Mouse (Mus musculus) lung, adult 2 months (tissue): ENCODE measurements around the gene Igfn1. TPM values are rescaled to one million over a fixed set of nuclear protein-coding genes. Genes with fewer than 3 reads are reported as not detected.

Source experiments
- DNase-seq: peaks from one replicate; pipeline ENCODE4 v3.0.0; 2022
- H3K4me1 ChIP-seq: fragments of 200-500 bp; 2 replicates; pipeline ENCODE4 v1.6.1; 2011; ENCODE audit warnings: low read length; ENCODE audit not compliant: control insufficient read depth, insufficient read depth
- H3K4me3 ChIP-seq: fragments of 200-500 bp; replicated peaks from 2 replicates; pipeline ENCODE3; 2011; ENCODE audit warnings: low read depth, mild to moderate bottlenecking, control low read depth, low read length; ENCODE audit errors: extremely low read depth
- CTCF ChIP-seq: fragments of 200-500 bp; IDR thresholded peaks from 2 replicates; pipeline ENCODE4 v1.5.1; 2011; ENCODE audit warnings: mild to moderate bottlenecking, low read length, control low read depth; ENCODE audit not compliant: insufficient read depth
- POLR2A ChIP-seq: fragments of 200-500 bp; IDR thresholded peaks from 2 replicates; pipeline ENCODE4 v1.6.1; 2011; ENCODE audit warnings: low read depth, mild to moderate bottlenecking, control low read depth, low read length, borderline replicate concordance; ENCODE audit errors: extremely low read depth
- WGBS: fragments of 180-500 bp; shearing (Covaris S2); methylation state at CpG from one replicate; pipeline ENCODE4 v1.1.7; 2018; 5-methylcytosine and 5-hydroxymethylcytosine counted together
- polyA plus RNA-seq: library from polyadenylated mRNA; depleted of rRNA; stranded (reverse); fragments of >200 nt; gene quantifications from 2 replicates; pipeline ENCODE4 v1.2.3, GENCODE M21; 2012

Igfn1 gene
- polyA plus RNA-seq, 1 experiment: not detected

GRCm38 (mm10) chr1:136013513-136013912 is 7.4 kb upstream of the Igfn1 start:
- TF ChIP-seq CTCF (no peak), POLR2A (no peak)
- Histone ChIP-seq H3K4me1 (no peaks in the 10 kb centered on the region), H3K4me3 (no peak overlapping the region)
- WGBS: 67% methylated on average over 4 of the region's 4 CpGs
- DNase-seq: no peak

- DNase-seq: no peak
- no peaks in the 10 kb centered on the region for H3K4me1 ChIP-seq
- WGBS: 90% methylated on average over 4 of the region's 4 CpGs
- no peak overlapping the region for H3K4me3 ChIP-seq
- TF ChIP-seq CTCF (no peak), POLR2A (no peak)
Observed at GRCm38 (mm10) chr1:136010247-136010646, 4.1 kb upstream of the Igfn1 start.

DNA sequence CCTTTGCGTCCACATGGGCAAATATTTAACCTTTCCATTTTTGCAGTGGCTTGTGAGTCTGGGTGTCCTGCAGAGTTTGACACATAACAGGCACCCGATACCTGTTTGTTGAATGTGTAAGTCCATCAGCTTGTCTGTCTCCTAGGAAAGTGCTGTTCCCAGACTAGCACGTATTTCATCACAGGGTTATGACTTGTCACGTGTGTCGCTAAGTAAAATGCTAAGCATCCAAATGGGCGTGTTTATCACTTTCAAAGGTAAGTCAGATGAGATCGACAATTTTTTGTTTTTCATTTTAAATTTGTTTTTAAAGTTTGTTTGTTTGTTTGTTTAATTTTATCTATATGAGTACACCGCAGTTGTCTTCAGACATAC is 2.0 kb upstream of the Igfn1 start:
- WGBS: 18% methylated on average over 8 of the region's 8 CpGs
- DNase-seq: no peak
- H3K4me3 ChIP-seq: no peak overlapping the region
- H3K4me1 ChIP-seq: no peaks in the 10 kb centered on the region
- no peak for TF ChIP-seq CTCF
- TF ChIP-seq POLR2A: no peak

GRCm38 (mm10) chr1:136007211-136008158 is 1.3 kb upstream of the Igfn1 start, which contains the start of gene Tmem9:
TSS of gene Tmem9 (plus strand) at chr1:136008150.
- Histone ChIP-seq H3K4me3 (peak within 1 kb of the TSS; percentile 60), H3K4me1 (no peaks in the 10 kb centered on the region)
- 7% methylated on average over 37 of the region's 37 CpGs for WGBS
- DNase-seq: peak; percentile 86
- TF ChIP-seq CTCF (no peak), POLR2A (no peak)

DNA sequence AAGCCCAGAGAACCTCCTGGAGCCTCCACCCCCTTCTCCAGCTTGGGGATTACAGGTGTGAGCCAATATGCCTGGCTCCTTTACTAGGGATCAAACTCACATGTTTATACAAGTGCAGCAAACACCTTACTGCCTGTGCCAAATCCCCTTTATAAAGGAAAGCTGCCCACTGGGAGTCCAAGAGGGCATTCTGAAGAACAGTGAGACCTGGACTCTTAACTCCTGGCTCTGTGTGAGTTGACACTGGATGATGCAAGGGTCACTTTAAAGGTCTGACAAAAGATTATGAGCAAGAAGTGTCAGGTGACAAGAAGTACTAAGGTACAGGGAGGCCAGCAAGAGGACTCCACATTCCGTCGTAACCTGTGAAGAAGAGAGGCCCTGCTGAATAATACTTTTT is 4.7 kb downstream of the Igfn1 start:
- TF ChIP-seq POLR2A: no peak
- TF ChIP-seq CTCF: no peak
- no peak overlapping the region for H3K4me3 ChIP-seq
- no peak for DNase-seq
- 69% methylated on average over 2 of the region's 2 CpGs for WGBS
- no peaks in the 10 kb centered on the region for H3K4me1 ChIP-seq

- no peak for DNase-seq
- no peaks in the 10 kb centered on the region for H3K4me1 ChIP-seq
- TF ChIP-seq POLR2A: no peak
- no peak for TF ChIP-seq CTCF
- WGBS: 49% methylated on average over 8 of the region's 8 CpGs
- H3K4me3 ChIP-seq: no peak overlapping the region
Observed at GRCm38 (mm10) chr1:135999720-136000287, 6.3 kb downstream of the Igfn1 start.

DNA sequence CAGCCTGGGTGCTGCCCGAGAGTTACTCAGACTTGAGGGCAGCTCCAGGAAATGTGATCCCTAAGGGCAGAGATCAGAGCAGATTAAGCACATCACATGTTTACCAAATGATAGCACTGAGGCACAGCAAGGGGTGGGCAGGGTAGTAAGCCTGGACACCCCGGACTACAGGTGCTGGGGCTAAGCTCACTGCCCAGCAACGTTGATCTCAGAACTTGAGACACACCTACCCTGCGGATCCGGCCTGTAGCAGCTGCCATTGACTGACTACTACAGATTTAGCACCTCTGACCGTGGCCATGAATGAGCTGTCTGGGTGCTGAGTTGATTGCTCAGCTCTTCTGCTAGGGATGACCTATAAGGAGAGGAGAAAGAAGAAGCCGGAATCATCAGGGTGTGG is 8.6 kb downstream of the Igfn1 start:
- no peaks in the 10 kb centered on the region for H3K4me1 ChIP-seq
- 54% methylated on average over 7 of the region's 7 CpGs for WGBS
- TF ChIP-seq POLR2A (no peak), CTCF (no peak)
- DNase-seq: no peak
- no peak overlapping the region for H3K4me3 ChIP-seq

DNA sequence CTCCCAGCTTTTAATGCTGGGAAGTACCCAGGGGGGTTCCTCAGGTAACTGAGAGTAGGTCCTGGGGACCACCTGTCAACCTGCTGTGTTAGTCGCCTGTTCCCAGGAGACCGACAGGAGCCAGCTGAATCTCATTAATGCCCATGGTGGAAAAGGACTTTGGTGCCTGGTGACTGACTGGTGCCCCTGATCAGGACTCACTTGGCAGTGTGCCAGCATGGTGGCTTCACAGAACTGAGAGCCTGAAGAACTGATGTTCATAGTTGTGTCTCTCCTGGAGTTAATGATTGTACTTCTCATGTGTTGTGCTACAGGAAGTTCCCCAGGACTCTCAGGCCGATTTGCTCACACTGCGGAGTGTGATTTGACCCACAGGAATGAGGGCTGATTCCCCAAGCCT is 12.7 kb downstream of the Igfn1 start:
- DNase-seq: no peak
- 68% methylated on average over 4 of the region's 4 CpGs for WGBS
- Histone ChIP-seq H3K4me3 (no peak overlapping the region), H3K4me1 (no peaks in the 10 kb centered on the region)
- TF ChIP-seq CTCF (no peak), POLR2A (no peak)

- TF ChIP-seq CTCF: no peak
- no peak for TF ChIP-seq POLR2A
- Histone ChIP-seq H3K4me3 (no peak overlapping the region), H3K4me1 (no peaks in the 10 kb centered on the region)
- no peak for DNase-seq
Observed at GRCm38 (mm10) chr1:135989876-135990275, 16.3 kb downstream of the Igfn1 start.

DNA sequence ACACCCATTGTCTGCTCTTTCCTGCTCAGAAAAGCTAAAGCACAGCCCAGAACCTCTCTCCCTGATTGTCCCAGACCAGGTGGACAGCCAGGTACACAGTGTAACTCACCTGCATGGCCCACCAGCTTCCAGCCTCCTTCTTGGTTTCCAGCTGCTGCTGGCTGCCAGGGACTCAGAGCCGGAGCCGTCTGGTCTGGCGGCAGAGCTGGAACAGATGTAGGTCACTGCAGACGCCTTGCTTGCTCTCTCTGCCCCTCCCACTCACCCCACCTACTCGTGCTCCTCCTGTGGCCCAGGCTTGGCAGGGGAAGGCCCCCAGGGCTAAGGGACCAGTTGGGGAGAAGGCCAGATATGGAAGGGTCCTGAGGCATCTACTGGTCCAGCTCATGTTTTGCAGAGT is 22.0 kb downstream of the Igfn1 start:
- WGBS: 33% methylated on average over 5 of the region's 5 CpGs
- TF ChIP-seq CTCF (no peak), POLR2A (no peak)
- H3K4me3 ChIP-seq: no peak overlapping the region
- H3K4me1 ChIP-seq: no peaks in the 10 kb centered on the region
- no peak for DNase-seq
